Mouse (Mus musculus) CH12.LX (cell line): ENCODE data around the gene Ormdl2. TPM values are rescaled to one million over a fixed set of nuclear protein-coding genes. Genes with fewer than 3 reads are reported as not detected.

Experiments used
- DNase-seq: peaks from one replicate; pipeline ENCODE4 v3.0.0-alpha.2; 2013; ENCODE audit errors: extremely low read depth
- H3K27ac ChIP-seq: 2 replicates; pipeline ENCODE4 v1.5.1; 2012; ENCODE audit warnings: low read depth, mild to moderate bottlenecking, control low read depth, moderate library complexity; ENCODE audit not compliant: insufficient read depth
- H3K27me3 ChIP-seq: replicated peaks from 2 replicates; pipeline ENCODE3; 2012; ENCODE audit warnings: inconsistent platforms
- H3K36me3 ChIP-seq, 2 experiments: replicated peaks in 1 of 2; 2 replicates each; pipeline versions ENCODE3 to v1.6.1; 2012; ENCODE audit warnings: inconsistent platforms in 1 of 2, low read length in 1 of 2, mild to moderate bottlenecking in 1 of 2, mixed read lengths in 1 of 2, moderate library complexity in 1 of 2; ENCODE audit not compliant: control insufficient read depth in 1 of 2, insufficient read depth in 1 of 2
- H3K4me1 ChIP-seq, 2 experiments: 2 replicates each; pipeline ENCODE4 v1.6.1; 2012; ENCODE audit warnings: inconsistent platforms in 1 of 2, moderate library complexity in 1 of 2; ENCODE audit not compliant: insufficient read depth in 2 of 2, control insufficient read depth in 1 of 2
- H3K4me2 ChIP-seq: 2 replicates; pipeline ENCODE4 v1.6.1; 2012; ENCODE audit warnings: low read depth, mild to moderate bottlenecking, control low read depth; ENCODE audit not compliant: poor library complexity, insufficient read depth, severe bottlenecking
- H3K4me3 ChIP-seq, 3 experiments: fragments of 150-350 bp in 1 of 3; sonication (generic) in 1 of 3; replicated peaks in 1 of 3; 2 replicates each; pipeline versions ENCODE3 to v1.5.1; 2011 to 2012; ENCODE audit warnings: low read depth in 2 of 3, low read length in 2 of 3, mild to moderate bottlenecking in 2 of 3, moderate library complexity in 2 of 3, control low read depth in 1 of 3, improper control_type of control experiment in 1 of 3, inconsistent platforms in 1 of 3, mixed read lengths in 1 of 3; ENCODE audit not compliant: poor library complexity in 1 of 3
- H3K79me2 ChIP-seq: replicated peaks from 2 replicates; pipeline ENCODE4 v1.6.1; 2012; ENCODE audit warnings: mild to moderate bottlenecking, moderate library complexity; ENCODE audit not compliant: control insufficient read depth, poor library complexity, insufficient read depth, severe bottlenecking; ENCODE audit errors: extremely low read depth
- H3K9ac ChIP-seq: 2 replicates; pipeline ENCODE4 v1.6.1; 2012; ENCODE audit warnings: low read depth, mild to moderate bottlenecking, control low read depth, moderate library complexity; ENCODE audit not compliant: insufficient read depth
- H3K9me3 ChIP-seq: replicated peaks from 2 replicates; pipeline ENCODE3; 2012; ENCODE audit warnings: low read length, inconsistent platforms, mixed read lengths
- BHLHE40 ChIP-seq: IDR thresholded peaks from 2 replicates; pipeline ENCODE4 v1.6.1; 2011; ENCODE audit warnings: mild to moderate bottlenecking, low read depth, low read length, improper control_type of control experiment
- CHD2 ChIP-seq: IDR thresholded peaks from 2 replicates; pipeline ENCODE4 v1.6.1; 2011; ENCODE audit warnings: low read length, improper control_type of control experiment
- CTCF ChIP-seq, 2 experiments: IDR thresholded peaks in 1 of 2; conservative IDR thresholded peaks in 1 of 2; 2 replicates each; pipeline ENCODE4 v1.5.1; 2011 to 2012; ENCODE audit warnings: low read depth in 2 of 2, low read length in 2 of 2, improper control_type of control experiment in 1 of 2, inconsistent platforms in 1 of 2, mild to moderate bottlenecking in 1 of 2, moderate library complexity in 1 of 2
- ELF1 ChIP-seq: IDR thresholded peaks from 2 replicates; pipeline ENCODE4 v1.6.1; 2014; ENCODE audit warnings: low read depth, mild to moderate bottlenecking, inconsistent platforms, low read length, improper control_type of control experiment
- EP300 ChIP-seq: IDR thresholded peaks from 2 replicates; pipeline ENCODE4 v1.6.1; 2011; ENCODE audit warnings: low read length, improper control_type of control experiment
- GABPA ChIP-seq: IDR thresholded peaks from 2 replicates; pipeline ENCODE4 v1.6.1; 2012; ENCODE audit warnings: low read depth, low read length, improper control_type of control experiment, inconsistent platforms; ENCODE audit not compliant: insufficient replicate concordance
- IRF4 ChIP-seq: IDR thresholded peaks from 2 replicates; pipeline ENCODE4 v1.6.1; 2014; ENCODE audit warnings: low read depth, mild to moderate bottlenecking, inconsistent platforms, low read length, improper control_type of control experiment
- JUN ChIP-seq: IDR thresholded peaks from 2 replicates; pipeline ENCODE4 v1.6.1; 2011; ENCODE audit warnings: low read depth, mild to moderate bottlenecking, low read length, improper control_type of control experiment, moderate library complexity; ENCODE audit not compliant: insufficient read depth
- JUND ChIP-seq: conservative IDR thresholded peaks from 2 replicates; pipeline ENCODE4 v1.6.1; 2011; ENCODE audit warnings: low read depth, low read length, improper control_type of control experiment
- KAT2A ChIP-seq: IDR thresholded peaks from 2 replicates; pipeline ENCODE4 v1.6.1; 2012; ENCODE audit warnings: low read length, improper control_type of control experiment, inconsistent platforms; ENCODE audit not compliant: insufficient replicate concordance
- MAFK ChIP-seq: IDR thresholded peaks from 2 replicates; pipeline ENCODE4 v1.6.1; 2011; ENCODE audit warnings: low read length, improper control_type of control experiment; ENCODE audit not compliant: insufficient replicate concordance
- MAZ ChIP-seq: IDR thresholded peaks from 2 replicates; pipeline ENCODE4 v1.6.1; 2012; ENCODE audit warnings: low read depth, mild to moderate bottlenecking, inconsistent platforms, low read length, improper control_type of control experiment, moderate library complexity
- MEF2A ChIP-seq: IDR thresholded peaks from 2 replicates; pipeline ENCODE4 v1.6.1; 2014; ENCODE audit warnings: low read depth, mild to moderate bottlenecking, inconsistent platforms, low read length, improper control_type of control experiment, borderline replicate concordance
- MXI1 ChIP-seq: IDR thresholded peaks from 2 replicates; pipeline ENCODE4 v1.6.1; 2011; ENCODE audit warnings: mild to moderate bottlenecking, low read depth, low read length, improper control_type of control experiment
- MYC ChIP-seq: IDR thresholded peaks from 2 replicates; pipeline ENCODE4 v1.6.1; 2011; ENCODE audit warnings: low read depth, mild to moderate bottlenecking, improper control_type of control experiment, low read length
- NRF1 ChIP-seq: IDR thresholded peaks from 2 replicates; pipeline ENCODE4 v1.6.1; 2014; ENCODE audit warnings: low read depth, mild to moderate bottlenecking, inconsistent platforms, low read length, improper control_type of control experiment, moderate library complexity
- PAX5 ChIP-seq: IDR thresholded peaks from 2 replicates; pipeline ENCODE4 v1.6.1; 2012; ENCODE audit warnings: low read length, inconsistent platforms, mixed read lengths
- POLR2A ChIP-seq: IDR thresholded peaks from 2 replicates; pipeline ENCODE4 v1.6.1; 2011; ENCODE audit warnings: low read depth, mild to moderate bottlenecking, improper control_type of control experiment, low read length
- RAD21 ChIP-seq: IDR thresholded peaks from 2 replicates; pipeline ENCODE4 v1.6.1; 2011; ENCODE audit warnings: low read depth, mild to moderate bottlenecking, low read length, improper control_type of control experiment, moderate library complexity
- SMC3 ChIP-seq: IDR thresholded peaks from 2 replicates; pipeline ENCODE4 v1.6.1; 2011; ENCODE audit warnings: low read depth, low read length, improper control_type of control experiment
- TBP ChIP-seq: conservative IDR thresholded peaks from 2 replicates; pipeline ENCODE4 v1.6.1; 2011; ENCODE audit warnings: low read depth, low read length, improper control_type of control experiment
- USF1 ChIP-seq: IDR thresholded peaks from 2 replicates; pipeline ENCODE4 v1.6.1; 2014; ENCODE audit warnings: low read depth, mild to moderate bottlenecking, inconsistent platforms, low read length, improper control_type of control experiment
- USF2 ChIP-seq: conservative IDR thresholded peaks from 2 replicates; pipeline ENCODE4 v1.6.1; 2011; ENCODE audit warnings: low read depth, low read length, improper control_type of control experiment
- ZC3H11A ChIP-seq: IDR thresholded peaks from 2 replicates; pipeline ENCODE4 v1.6.1; 2012; ENCODE audit warnings: low read depth, mild to moderate bottlenecking, inconsistent platforms, low read length, improper control_type of control experiment
- ZMIZ1 ChIP-seq: IDR thresholded peaks from 2 replicates; pipeline ENCODE4 v1.6.1; 2012; ENCODE audit warnings: low read depth, mild to moderate bottlenecking, inconsistent platforms, low read length, improper control_type of control experiment
- ZNF384 ChIP-seq: IDR thresholded peaks from 2 replicates; pipeline ENCODE4 v1.6.1; 2012; ENCODE audit warnings: low read depth, low read length, improper control_type of control experiment, inconsistent platforms
- dilution Hi-C: fragments of 300-500 bp; cut with MboI; formaldehyde crosslinking; loops from 2 replicates; pipeline ENCODE4 v1.14.3; 2020; ENCODE audit warnings: low sequenced_read_pairs; ENCODE audit not compliant: extremely low pct_unique_long_range_greater_than_20kb, extremely low pct_ligation_motif_present
- in situ Hi-C: fragments of 300-500 bp; cut with MboI; formaldehyde crosslinking; loops from 3 replicates; pipeline ENCODE4 v1.14.3; 2019; ENCODE audit warnings: low sequenced_read_pairs, low pct_ligation_motif_present, low pct_unique_long_range_greater_than_20kb, mixed read lengths
- polyA plus RNA-seq: library from polyadenylated mRNA; unstranded; fragments of >175 nt; gene quantifications from 2 replicates; pipeline ENCODE4 v1.2.1, GENCODE M21; 2012; ENCODE audit warnings: low read depth; ENCODE audit not compliant: insufficient read length
- total RNA-seq, 2 experiments: library from RNA; depleted of rRNA; stranded (reverse); fragments of 300-350 nt in 1 of 2; fragments of >200 nt in 1 of 2; gene quantifications; 2 replicates each; pipeline ENCODE4 v1.2.3; 2012 to 2014

The Ormdl2 gene
- total and polyA plus RNA-seq, 3 experiments = 56.1 to 116 (median 65.8) TPM

DNA sequence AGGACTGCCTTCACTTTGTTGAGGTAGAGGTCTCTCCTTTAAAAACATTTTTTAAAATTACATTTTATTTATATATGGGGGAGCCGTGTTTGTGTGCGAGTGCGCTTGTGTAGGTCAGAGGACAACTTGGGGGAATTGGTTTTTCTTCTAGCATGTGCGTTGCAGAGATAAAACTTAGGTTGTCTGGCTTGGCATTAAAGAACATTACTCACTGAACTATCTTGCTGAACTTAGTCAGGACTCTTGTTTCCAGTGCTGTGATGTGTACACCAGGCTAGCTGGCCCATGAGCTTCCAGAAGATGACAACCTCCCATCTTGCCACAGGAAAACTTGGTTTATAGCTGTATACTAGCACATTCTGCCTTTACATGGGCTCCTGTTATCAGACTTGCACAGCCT, 25.2 kb upstream of the Ormdl2 start:
- Histone ChIP-seq H3K9ac (no peak overlapping the region), H3K4me2 (no peak overlapping the region), H3K36me3 (peaks cover 41 to 89% of the 10 kb centered on the region in 2 experiments), H3K4me1 (peaks cover 0 to 14% of the 10 kb centered on the region in 2 experiments; a peak in 2 of 4 replicates), H3K27ac (no peak overlapping the region), H3K79me2 (peaks cover 3% of the 10 kb centered on the region; the same call in 1 of the 2 replicates), H3K27me3 (no peaks in the 10 kb centered on the region), H3K4me3 (no peak overlapping the region), H3K9me3 (no peaks in the 10 kb centered on the region)
- TF ChIP-seq KAT2A (no peak), USF2 (no peak), MXI1 (no peak), BHLHE40 (no peak), PAX5 (no peak), ELF1 (no peak), MAFK (no peak), USF1 (no peak), MYC (no peak), JUND (no peak), MAZ (no peak), MEF2A (no peak), TBP (no peak), ZC3H11A (no peak), ZNF384 (no peak), IRF4 (no peak), ZMIZ1 (no peak), RAD21 (no peak), EP300 (no peak), POLR2A (no peak)
- dilution Hi-C loops = no loop called here
- no peak for DNase-seq
- in situ Hi-C loops = no loop called here

DNA sequence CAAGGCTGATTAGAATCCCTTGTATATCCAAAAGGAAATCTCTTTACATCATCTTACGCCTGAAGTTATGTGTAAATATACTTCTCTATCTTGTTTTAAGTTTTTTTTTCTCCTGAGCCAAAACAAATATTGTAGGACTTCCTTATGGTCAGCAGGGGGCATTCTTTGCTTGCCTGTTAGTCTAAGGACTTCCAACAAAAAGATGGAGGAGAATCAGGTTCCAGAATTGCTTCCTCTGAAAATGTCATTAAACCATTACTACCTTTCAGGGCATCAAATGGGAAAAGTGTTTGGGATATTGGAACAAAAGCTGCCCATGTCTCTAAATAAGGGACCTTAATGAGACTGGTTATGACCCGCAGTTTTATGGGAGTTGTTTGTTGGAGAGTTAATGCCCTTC, 24.1 kb upstream of the Ormdl2 start:
- H3K4me2 ChIP-seq = no peak overlapping the region
- in situ Hi-C loops = no loop called here
- no peaks in the 10 kb centered on the region for H3K27me3 ChIP-seq
- H3K9ac ChIP-seq = no peak overlapping the region
- DNase-seq = peak; percentile 28
- H3K9me3 ChIP-seq = no peaks in the 10 kb centered on the region
- H3K4me3 ChIP-seq = no peak overlapping the region
- peaks cover 3% of the 10 kb centered on the region; the same call in 1 of the 2 replicates for H3K79me2 ChIP-seq
- no peak overlapping the region for H3K27ac ChIP-seq
- peaks cover 44 to 91% of the 10 kb centered on the region in 2 experiments for H3K36me3 ChIP-seq
- H3K4me1 ChIP-seq = peaks cover 0 to 14% of the 10 kb centered on the region in 2 experiments; a peak in 2 of 4 replicates
- TF ChIP-seq CHD2 (no peak), EP300 (no peak), CTCF (conservative IDR thresholded peaks at IDR 0.05 in 1 of 2, IDR thresholded peaks at IDR 0.05 in 1 of 2; ENCODE audit: low read depth in 2 of 2, low read length in 2 of 2) (peak; percentile 23 to 72; a peak in 2 of 4 replicates), RAD21 (peak; percentile 62), PAX5 (no peak), SMC3 (peak; percentile 59), GABPA (no peak), NRF1 (no peak), ZNF384 (peak; percentile 80), MXI1 (no peak), JUN (no peak)
- TF ChIP-seq, all 38 proteins: peak for 4
- dilution Hi-C loops = no loop called here
